ENCODE assay signal across 8 mouse cellular contexts in the genomic region with DNA sequence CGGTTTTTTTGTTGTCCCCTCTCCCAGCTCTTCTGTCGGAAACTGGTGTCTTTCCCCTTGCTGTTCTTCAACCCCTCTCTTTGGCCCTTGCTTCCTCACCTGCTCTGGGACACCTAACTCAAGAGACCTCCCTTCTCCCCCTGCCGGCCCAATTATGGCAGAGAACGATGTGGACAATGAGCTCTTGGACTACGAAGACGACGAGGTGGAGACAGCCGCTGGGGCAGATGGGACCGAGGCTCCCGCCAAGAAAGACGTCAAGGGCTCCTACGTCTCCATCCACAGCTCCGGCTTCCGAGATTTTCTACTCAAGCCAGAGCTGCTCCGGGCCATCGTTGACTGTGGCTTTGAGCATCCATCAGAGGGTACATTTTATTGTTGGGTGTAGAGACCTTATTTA. TPM values are rescaled to one million over a fixed set of nuclear protein-coding genes. Genes with fewer than 3 reads are reported as not detected.
DNase-seq lines count a peak whose midpoint lies in the region; ATAC-seq and TF ChIP-seq lines count a peak whose summit lies in the region.

No protein-coding gene starts in this region.

- DNase-seq in 3134 (ENCODE audit: extremely low read depth, insufficient read length, low spot score) = peak; percentile 62
- peak; percentile 55 for DNase-seq in embryo, embryonic 11 days
- DNase-seq in kidney, postnatal 10 days = peak; percentile 79
- DNase-seq in lung, postnatal 36 days = peak; percentile 51
- DNase-seq in splenic B cell, adult 2 months (ENCODE audit: low read depth, low spot score) = peak; percentile 40
- DNase-seq in spleen, postnatal 36 days (ENCODE audit: low spot score in 2 of 2) = no peak

- H3K36me3 ChIP-seq in E14TG2a.4 (ENCODE audit: insufficient read depth, low read length) = peaks cover 55% of the 10 kb centered on the region
- H3K36me3 ChIP-seq in heart, embryonic 14.5 days (ENCODE audit: control insufficient read depth, insufficient read depth, low read length) = peaks cover 56% of the 10 kb centered on the region
- peaks cover 21% of the 10 kb centered on the region for H3K36me3 ChIP-seq in splenic B cell, adult 2 months (ENCODE audit: control insufficient read depth, insufficient read depth, low read length, poor library complexity, severe bottlenecking)

- H3K27me3 ChIP-seq in E14TG2a.4 (ENCODE audit: insufficient read depth, low read length) = no peaks in the 10 kb centered on the region
- no peaks in the 10 kb centered on the region for H3K27me3 ChIP-seq in heart, embryonic 14.5 days (ENCODE audit: control insufficient read depth, insufficient read depth, low read length)
- H3K27me3 ChIP-seq in splenic B cell, adult 2 months (ENCODE audit: control insufficient read depth, insufficient read depth, low read length, poor library complexity, severe bottlenecking) = no peaks in the 10 kb centered on the region

- peaks cover 63% of the 10 kb centered on the region for H3K4me1 ChIP-seq in E14TG2a.4 (replicated peaks; ENCODE audit: low read depth, low read length)
- peaks cover 17 to 48% of the 10 kb centered on the region in 2 experiments for H3K4me1 ChIP-seq in heart, embryonic 14.5 days (ENCODE audit: control insufficient read depth in 2 of 2, insufficient read depth in 2 of 2, low read length in 2 of 2)

- peak overlapping the region; percentile 99 for H3K4me3 ChIP-seq in E14TG2a.4 (replicated peaks; ENCODE audit: low read length)
- H3K4me3 ChIP-seq in heart, embryonic 14.5 days (ENCODE audit: control insufficient read depth in 1 of 2, insufficient read depth in 1 of 2, low read depth in 1 of 2, low read length in 2 of 2) = peak overlapping the region; percentile 95

- WGBS in heart, embryonic 14.5 days = 8% methylated on average over 16 of the region's 16 CpGs

- H3K4me2 ChIP-seq in heart, embryonic 14.5 days (ENCODE audit: low read length) = peak overlapping the region; percentile 88

- H3K9ac ChIP-seq in heart, embryonic 14.5 days (ENCODE audit: low read length) = peak overlapping the region; percentile 100

- H3K9me3 ChIP-seq in E14TG2a.4 (ENCODE audit: low read length) = no peaks in the 10 kb centered on the region
- H3K9me3 ChIP-seq in heart, embryonic 14.5 days (ENCODE audit: control insufficient read depth, low read length) = no peaks in the 10 kb centered on the region

- ATAC-seq in heart, embryonic 14.5 days (ENCODE audit: insufficient number of reproducible peaks, insufficient read depth, low FRiP score, low read depth) = no peak

- peak overlapping the region; percentile 96 to 98 for H3K27ac ChIP-seq in heart, embryonic 14.5 days (replicated peaks in 1 of 2; ENCODE audit: control insufficient read depth in 1 of 2, insufficient read depth in 1 of 2, low read depth in 2 of 2, low read length in 2 of 2)

- no peak for TF ChIP-seq CTCF in E14TG2a.4 (conservative IDR thresholded peaks at IDR 0.05; ENCODE audit: low read length)

RNA-seq across cellular contexts. Expression of gene Ddx39b, which starts 1.5 kb away (rescaled TPM):
- polyA plus RNA-seq in heart, embryonic 14.5 days (2014; fragmentation: Nextera tagmentation; extraction: Ambion mirVana) = 237 and 246 TPM in 2 replicates

RNA-seq across cellular contexts. Expression of gene Nfkbil1, which starts 7.5 kb away (rescaled TPM):
- 3.1 and 4.2 TPM in 2 replicates for polyA plus RNA-seq in heart, embryonic 14.5 days (2014; fragmentation: Nextera tagmentation; extraction: Ambion mirVana)

RNA-seq across cellular contexts. Expression of gene Atp6v1g2, which starts 9.6 kb away (rescaled TPM):
- 10.7 and 14.3 TPM in 2 replicates for polyA plus RNA-seq in heart, embryonic 14.5 days (2014; fragmentation: Nextera tagmentation; extraction: Ambion mirVana)

RNA-seq across cellular contexts. Expression of gene H2-D1, which starts 19.4 kb away (rescaled TPM):
- 52.4 and 59.8 TPM in 2 replicates for polyA plus RNA-seq in heart, embryonic 14.5 days (2014; fragmentation: Nextera tagmentation; extraction: Ambion mirVana)

RNA-seq across cellular contexts. Expression of gene Gm16181, which starts 22.5 kb away (rescaled TPM):
- 0.69 TPM in 1 of 2 replicates, not detected in the other for polyA plus RNA-seq in heart, embryonic 14.5 days (2014; fragmentation: Nextera tagmentation; extraction: Ambion mirVana)

Comparison
In these comparisons a context has a peak if more than half of its experiments do, and no peak if none do; other contexts are left out.
1. DNase-seq: peak in 3134 (single experiment), embryo, embryonic 11 days (single experiment), kidney, postnatal 10 days (single experiment), lung, postnatal 36 days (single experiment) and splenic B cell, adult 2 months (single experiment); none in spleen, postnatal 36 days (0 of 2).